Mouse (Mus musculus): ENCODE data around the gene St7. TPM values are rescaled to one million over a fixed set of nuclear protein-coding genes. Genes with fewer than 3 reads are reported as not detected.

Gene St7
- polyA plus RNA-seq, 1 experiment from 2014 or later, result 22.4 TPM

DNA sequence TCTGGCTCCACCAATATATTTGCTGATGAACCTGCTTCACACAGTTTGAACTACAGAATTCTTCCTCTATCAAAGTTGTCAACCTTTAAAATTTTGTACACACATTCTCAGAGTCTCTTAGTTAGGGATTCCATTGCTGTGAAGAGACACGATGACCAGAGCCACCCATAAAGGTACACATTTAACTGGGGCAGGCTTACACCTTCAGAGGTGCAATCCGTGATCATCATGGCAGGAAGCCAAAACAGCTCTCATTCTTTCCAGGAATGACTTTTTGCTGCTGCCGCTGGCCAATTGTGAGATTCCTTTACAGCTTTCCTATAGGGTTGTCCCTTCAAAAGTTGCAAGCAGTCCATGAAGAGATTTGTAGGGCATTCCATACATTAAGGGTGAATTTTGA, 210.6 kb downstream of the St7 start:
- Histone ChIP-seq H3K36me3 (ENCODE audit: control insufficient read depth, insufficient read depth, low read length) (no peaks in the 10 kb centered on the region), H3K9ac (ENCODE audit: low read depth, low read length) (no peak overlapping the region), H3K4me1 (ENCODE audit: control insufficient read depth, insufficient read depth, low read length) (no peaks in the 10 kb centered on the region), H3K27me3 (ENCODE audit: control insufficient read depth, insufficient read depth, low read length) (no peaks in the 10 kb centered on the region), H3K4me3 (ENCODE audit: low read length) (no peak overlapping the region), H3K27ac (ENCODE audit: low read depth, low read length) (no peak overlapping the region), H3K4me2 (replicated peaks; ENCODE audit: low read depth, low read length) (no peak overlapping the region), H3K9me3 (ENCODE audit: control insufficient read depth, low read length) (no peaks in the 10 kb centered on the region)
- WGBS, result 85% methylated on average over 3 of the region's 3 CpGs
- no peak for ATAC-seq (ENCODE audit: low FRiP score, low TSS enrichment)

DNA sequence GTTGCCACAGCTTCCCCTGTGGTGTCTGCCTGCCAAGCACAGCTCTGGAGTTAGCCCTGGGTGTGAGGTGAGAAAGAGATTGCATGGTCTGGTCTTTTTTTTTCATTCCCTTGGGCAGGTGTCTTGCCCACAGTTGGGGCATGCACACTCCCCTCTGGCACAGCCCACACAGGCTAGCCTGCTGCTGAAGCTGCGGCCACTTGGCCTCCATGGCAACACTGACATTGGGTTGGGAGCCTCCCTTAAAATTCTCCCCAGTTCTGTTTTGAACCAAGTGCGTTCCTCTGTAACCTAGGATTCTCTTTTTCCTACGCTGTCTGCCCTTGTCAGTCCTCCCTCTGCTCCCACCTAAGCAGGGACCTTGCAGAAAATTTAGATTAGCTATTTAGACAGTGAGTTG, 213.0 kb downstream of the St7 start:
- Histone ChIP-seq H3K4me1 (ENCODE audit: control insufficient read depth, insufficient read depth, low read length) (no peaks in the 10 kb centered on the region), H3K9ac (ENCODE audit: low read depth, low read length) (no peak overlapping the region), H3K4me2 (replicated peaks; ENCODE audit: low read depth, low read length) (no peak overlapping the region), H3K36me3 (ENCODE audit: control insufficient read depth, insufficient read depth, low read length) (no peaks in the 10 kb centered on the region), H3K4me3 (ENCODE audit: low read length) (no peak overlapping the region), H3K27ac (ENCODE audit: low read depth, low read length) (no peak overlapping the region), H3K9me3 (ENCODE audit: control insufficient read depth, low read length) (no peaks in the 10 kb centered on the region), H3K27me3 (ENCODE audit: control insufficient read depth, insufficient read depth, low read length) (no peaks in the 10 kb centered on the region)
- 49% methylated on average over 3 of the region's 3 CpGs for WGBS
- no peak for ATAC-seq (ENCODE audit: low FRiP score, low TSS enrichment)

DNA sequence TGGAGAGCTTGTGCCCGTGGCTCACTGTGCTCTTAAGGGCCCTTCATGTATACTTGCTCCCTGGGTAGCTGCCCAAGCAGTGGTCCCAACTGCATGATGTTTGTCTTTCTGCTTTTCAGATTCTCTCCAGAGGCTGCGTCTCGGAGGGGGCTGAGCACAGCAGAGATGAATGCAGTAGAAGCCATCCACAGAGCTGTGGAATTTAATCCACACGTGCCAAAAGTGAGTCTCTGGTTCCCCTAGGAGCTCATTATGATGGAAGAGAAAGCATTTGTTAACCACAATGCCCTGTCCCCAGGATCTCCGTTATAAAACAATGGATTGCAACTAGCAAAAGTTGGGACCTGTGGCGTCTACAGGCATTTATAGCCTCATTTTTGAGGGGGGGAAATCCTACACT, 213.6 kb downstream of the St7 start:
- no peak for ATAC-seq (ENCODE audit: low FRiP score, low TSS enrichment)
- no peak overlapping the region for H3K4me2 ChIP-seq (replicated peaks; ENCODE audit: low read depth, low read length)
- no peak overlapping the region for H3K27ac ChIP-seq (ENCODE audit: low read depth, low read length)

DNA sequence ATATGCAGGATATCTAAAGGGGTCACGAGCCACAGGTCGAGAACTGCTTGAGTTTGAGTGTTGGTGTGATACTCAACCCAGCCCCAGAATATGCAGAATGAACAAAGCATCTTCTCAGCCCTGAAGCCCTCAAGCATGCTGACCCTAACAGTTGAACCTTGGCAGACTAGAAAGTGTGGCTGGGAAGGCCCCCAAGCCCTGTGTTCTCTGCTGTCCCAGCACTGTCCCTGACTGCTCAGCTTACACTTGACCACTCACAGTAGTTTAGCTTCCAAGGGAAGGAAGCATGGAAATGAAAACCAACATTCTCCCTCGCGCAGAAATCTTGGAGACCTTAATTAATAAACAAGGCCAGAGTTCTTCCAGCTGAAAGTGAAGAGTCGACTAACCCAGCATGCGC, 219.6 kb downstream of the St7 start:
- ATAC-seq (ENCODE audit: low FRiP score, low TSS enrichment), result 0 out of 2 replicates have a peak, but pooled peaks have one; percentile 66
- no peaks in the 10 kb centered on the region for H3K27me3 ChIP-seq (ENCODE audit: control insufficient read depth, insufficient read depth, low read length)
- no peak overlapping the region for H3K4me3 ChIP-seq (ENCODE audit: low read length)
- no peak overlapping the region for H3K9ac ChIP-seq (ENCODE audit: low read depth, low read length)
- no peak overlapping the region; the same call in 1 of the 2 replicates for H3K27ac ChIP-seq (ENCODE audit: low read depth, low read length)
- no peaks in the 10 kb centered on the region for H3K4me1 ChIP-seq (ENCODE audit: control insufficient read depth, insufficient read depth, low read length)
- 71% methylated on average over 6 of the region's 6 CpGs for WGBS
- no peaks in the 10 kb centered on the region for H3K36me3 ChIP-seq (ENCODE audit: control insufficient read depth, insufficient read depth, low read length)
- H3K4me2 ChIP-seq (replicated peaks; ENCODE audit: low read depth, low read length), result no peak overlapping the region
- H3K9me3 ChIP-seq (ENCODE audit: control insufficient read depth, low read length), result no peaks in the 10 kb centered on the region

More for the DNA sequence above, 213.6 kb downstream of the St7 start:
- Histone ChIP-seq H3K27me3 (ENCODE audit: control insufficient read depth, insufficient read depth, low read length) (no peaks in the 10 kb centered on the region), H3K9me3 (ENCODE audit: control insufficient read depth, low read length) (no peaks in the 10 kb centered on the region), H3K4me1 (ENCODE audit: control insufficient read depth, insufficient read depth, low read length) (no peaks in the 10 kb centered on the region), H3K9ac (ENCODE audit: low read depth, low read length) (no peak overlapping the region), H3K4me3 (ENCODE audit: low read length) (no peak overlapping the region), H3K36me3 (ENCODE audit: control insufficient read depth, insufficient read depth, low read length) (no peaks in the 10 kb centered on the region)
- 34% methylated on average over 6 of the region's 6 CpGs for WGBS

DNA sequence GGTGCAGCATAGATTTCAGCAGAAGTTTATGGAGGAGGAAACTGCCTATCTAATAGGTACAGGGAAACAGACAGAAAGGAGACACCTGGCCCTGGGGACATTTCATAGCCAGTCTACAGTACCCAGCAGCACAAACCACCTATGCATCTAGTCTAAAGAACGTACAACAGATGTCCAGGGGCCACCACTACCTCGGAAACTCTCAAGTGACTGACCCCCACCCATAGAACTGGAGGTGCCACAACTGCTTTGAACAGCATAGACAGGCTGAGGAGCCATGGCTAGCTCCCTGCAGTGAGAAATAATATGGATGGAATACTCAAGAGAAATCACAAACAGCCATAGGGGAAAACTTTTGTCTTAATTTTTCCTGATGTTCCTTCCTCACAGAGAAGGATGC, 220.1 kb downstream of the St7 start:
- ATAC-seq (ENCODE audit: low FRiP score, low TSS enrichment), result no peak
- Histone ChIP-seq H3K4me3 (ENCODE audit: low read length) (no peak overlapping the region), H3K27ac (ENCODE audit: low read depth, low read length) (no peak overlapping the region; the same call in 1 of the 2 replicates), H3K4me1 (ENCODE audit: control insufficient read depth, insufficient read depth, low read length) (no peaks in the 10 kb centered on the region), H3K27me3 (ENCODE audit: control insufficient read depth, insufficient read depth, low read length) (no peaks in the 10 kb centered on the region), H3K9ac (ENCODE audit: low read depth, low read length) (no peak overlapping the region), H3K36me3 (ENCODE audit: control insufficient read depth, insufficient read depth, low read length) (no peaks in the 10 kb centered on the region), H3K4me2 (replicated peaks; ENCODE audit: low read depth, low read length) (no peak overlapping the region), H3K9me3 (ENCODE audit: control insufficient read depth, low read length) (no peaks in the 10 kb centered on the region)
- WGBS, result 78% methylated on average over 2 of the region's 2 CpGs

DNA sequence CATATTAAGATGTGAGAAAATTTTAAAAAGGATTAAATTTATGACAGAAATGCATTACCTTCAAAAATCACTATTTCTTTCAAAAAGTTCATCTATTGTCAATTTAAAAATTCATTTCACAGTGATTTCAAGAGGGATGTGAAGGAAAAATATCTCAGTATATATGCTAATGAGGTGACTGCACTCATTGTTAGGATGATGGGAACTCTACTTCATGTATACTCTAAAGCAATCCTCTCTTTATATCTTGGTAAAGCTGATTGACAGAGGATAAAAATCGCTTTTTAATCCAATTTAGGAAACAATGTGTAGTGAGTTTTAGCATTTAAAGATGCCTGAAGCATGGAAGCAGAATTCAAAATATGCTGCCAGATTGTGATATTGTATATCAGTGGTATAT, 220.6 kb downstream of the St7 start:
- no peak for ATAC-seq (ENCODE audit: low FRiP score, low TSS enrichment)
- Histone ChIP-seq H3K27ac (ENCODE audit: low read depth, low read length) (no peak overlapping the region), H3K9me3 (ENCODE audit: control insufficient read depth, low read length) (no peaks in the 10 kb centered on the region), H3K4me3 (ENCODE audit: low read length) (no peak overlapping the region), H3K27me3 (ENCODE audit: control insufficient read depth, insufficient read depth, low read length) (no peaks in the 10 kb centered on the region), H3K4me1 (ENCODE audit: control insufficient read depth, insufficient read depth, low read length) (no peaks in the 10 kb centered on the region), H3K4me2 (replicated peaks; ENCODE audit: low read depth, low read length) (no peak overlapping the region), H3K36me3 (ENCODE audit: control insufficient read depth, insufficient read depth, low read length) (no peaks in the 10 kb centered on the region), H3K9ac (ENCODE audit: low read depth, low read length) (no peak overlapping the region)
- 96% methylated on average over 1 of the region's 1 CpGs for WGBS

DNA sequence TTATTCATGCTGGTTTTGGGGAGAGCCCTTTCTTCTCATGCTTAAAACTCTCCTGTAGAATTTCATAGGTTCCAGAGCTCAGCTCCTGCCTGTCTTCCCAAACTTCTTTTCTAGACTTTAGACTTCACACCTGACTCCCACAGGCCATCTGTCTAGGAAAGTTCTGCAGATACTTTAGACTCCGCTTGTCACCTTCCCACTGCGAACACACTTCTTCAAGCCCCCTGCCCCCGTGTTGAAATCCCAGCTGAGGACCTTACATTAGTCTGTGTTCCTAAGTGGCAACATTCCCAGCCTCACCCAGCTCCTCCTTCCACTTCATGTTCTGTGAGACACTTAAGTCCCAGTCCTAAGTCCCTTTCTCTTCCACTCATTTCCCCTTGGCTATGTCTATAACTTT, 221.6 kb downstream of the St7 start:
- no peaks in the 10 kb centered on the region for H3K36me3 ChIP-seq (ENCODE audit: control insufficient read depth, insufficient read depth, low read length)
- no peak for ATAC-seq (ENCODE audit: low FRiP score, low TSS enrichment)
- H3K4me2 ChIP-seq (replicated peaks; ENCODE audit: low read depth, low read length), result no peak overlapping the region
- no peaks in the 10 kb centered on the region for H3K4me1 ChIP-seq (ENCODE audit: control insufficient read depth, insufficient read depth, low read length)
- no peak overlapping the region for H3K9ac ChIP-seq (ENCODE audit: low read depth, low read length)
- H3K27ac ChIP-seq (ENCODE audit: low read depth, low read length), result no peak overlapping the region
- H3K4me3 ChIP-seq (ENCODE audit: low read length), result no peak overlapping the region
- H3K9me3 ChIP-seq (ENCODE audit: control insufficient read depth, low read length), result no peaks in the 10 kb centered on the region
- 70% methylated on average over 3 of the region's 3 CpGs for WGBS
- no peaks in the 10 kb centered on the region for H3K27me3 ChIP-seq (ENCODE audit: control insufficient read depth, insufficient read depth, low read length)

DNA sequence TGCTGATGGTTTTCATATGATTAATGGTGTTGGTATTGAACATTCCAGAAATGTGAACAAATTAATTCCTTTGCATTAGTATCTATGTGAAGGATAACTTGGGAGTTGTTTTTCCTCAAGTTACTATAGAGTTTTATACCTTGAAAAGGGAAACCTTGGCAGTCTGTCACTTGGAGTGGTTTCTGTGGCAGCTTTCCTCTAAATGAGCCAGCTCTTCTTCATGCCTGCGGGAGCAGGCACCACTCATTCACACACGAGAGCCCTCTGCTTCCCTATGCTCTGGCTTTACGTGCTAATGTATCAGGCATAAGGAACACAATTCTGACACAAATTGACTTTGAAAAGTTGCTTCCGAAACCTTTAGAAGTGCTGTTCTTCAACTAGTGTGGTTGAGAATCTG, 224.5 kb downstream of the St7 start:
- H3K9ac ChIP-seq (ENCODE audit: low read depth, low read length), result no peak overlapping the region
- H3K27ac ChIP-seq (ENCODE audit: low read depth, low read length), result no peak overlapping the region
- 86% methylated on average over 4 of the region's 4 CpGs for WGBS
- no peaks in the 10 kb centered on the region for H3K9me3 ChIP-seq (ENCODE audit: control insufficient read depth, low read length)
- H3K36me3 ChIP-seq (ENCODE audit: control insufficient read depth, insufficient read depth, low read length), result no peaks in the 10 kb centered on the region; the same call in 1 of the 2 replicates
- no peaks in the 10 kb centered on the region for H3K27me3 ChIP-seq (ENCODE audit: control insufficient read depth, insufficient read depth, low read length)
- no peaks in the 10 kb centered on the region for H3K4me1 ChIP-seq (ENCODE audit: control insufficient read depth, insufficient read depth, low read length)
- no peak overlapping the region for H3K4me2 ChIP-seq (replicated peaks; ENCODE audit: low read depth, low read length)
- no peak overlapping the region for H3K4me3 ChIP-seq (ENCODE audit: low read length)
- ATAC-seq (ENCODE audit: low FRiP score, low TSS enrichment), result no peak

DNA sequence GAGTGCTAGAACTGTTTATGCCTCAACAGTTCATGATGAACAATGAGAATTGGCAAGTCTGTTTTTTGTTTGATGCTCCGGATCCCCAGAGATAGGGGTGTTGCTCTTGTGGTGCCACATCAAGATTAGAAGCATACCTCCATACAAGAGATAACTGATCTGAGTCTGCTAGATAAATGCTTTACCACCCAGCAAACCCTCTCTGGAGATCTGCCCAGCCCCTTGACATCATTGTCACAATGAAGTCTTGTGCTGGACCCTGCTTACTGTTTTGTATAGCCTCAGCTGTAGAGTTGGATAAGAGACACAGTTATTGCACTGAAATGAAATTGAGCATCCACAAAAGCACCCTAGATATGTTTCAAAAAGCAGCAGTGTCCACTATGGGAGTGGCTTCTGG, 229.4 kb downstream of the St7 start:
- Histone ChIP-seq H3K4me2 (replicated peaks; ENCODE audit: low read depth, low read length) (no peak overlapping the region), H3K27ac (ENCODE audit: low read depth, low read length) (no peak overlapping the region), H3K27me3 (ENCODE audit: control insufficient read depth, insufficient read depth, low read length) (no peaks in the 10 kb centered on the region), H3K9me3 (ENCODE audit: control insufficient read depth, low read length) (no peaks in the 10 kb centered on the region), H3K4me1 (ENCODE audit: control insufficient read depth, insufficient read depth, low read length) (no peaks in the 10 kb centered on the region), H3K36me3 (ENCODE audit: control insufficient read depth, insufficient read depth, low read length) (no peaks in the 10 kb centered on the region; the same call in 1 of the 2 replicates), H3K4me3 (ENCODE audit: low read length) (no peak overlapping the region), H3K9ac (ENCODE audit: low read depth, low read length) (no peak overlapping the region)
- WGBS, result 100% methylated on average over 1 of the region's 1 CpGs
- ATAC-seq (ENCODE audit: low FRiP score, low TSS enrichment), result no peak

DNA sequence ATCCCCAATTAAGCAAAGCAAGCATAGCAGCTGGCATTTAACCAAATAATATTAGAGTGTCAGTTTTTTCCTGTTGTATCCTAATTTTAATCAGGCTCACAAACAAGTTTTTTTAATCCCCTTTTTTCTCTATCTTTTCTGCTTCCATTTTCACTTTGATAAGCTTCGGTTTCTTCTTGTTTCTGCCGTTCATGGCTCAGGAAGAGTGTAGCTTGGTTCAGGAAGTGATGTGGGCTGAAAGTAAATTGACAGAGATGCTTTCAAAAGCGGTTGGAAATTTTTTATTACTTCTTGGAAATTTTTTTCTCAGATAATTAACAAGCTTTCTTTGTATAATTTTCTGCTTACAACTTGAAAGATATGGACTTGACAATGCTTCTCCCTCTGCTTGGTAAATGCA, 230.2 kb downstream of the St7 start:
- H3K4me3 ChIP-seq (ENCODE audit: low read length), result no peak overlapping the region
- H3K9me3 ChIP-seq (ENCODE audit: control insufficient read depth, low read length), result no peaks in the 10 kb centered on the region
- no peak overlapping the region for H3K4me2 ChIP-seq (replicated peaks; ENCODE audit: low read depth, low read length)
- H3K36me3 ChIP-seq (ENCODE audit: control insufficient read depth, insufficient read depth, low read length), result no peaks in the 10 kb centered on the region; the same call in 1 of the 2 replicates
- H3K9ac ChIP-seq (ENCODE audit: low read depth, low read length), result no peak overlapping the region
- no peaks in the 10 kb centered on the region for H3K27me3 ChIP-seq (ENCODE audit: control insufficient read depth, insufficient read depth, low read length)
- ATAC-seq (ENCODE audit: low FRiP score, low TSS enrichment), result no peak
- 92% methylated on average over 3 of the region's 3 CpGs for WGBS
- H3K27ac ChIP-seq (ENCODE audit: low read depth, low read length), result no peak overlapping the region
- no peaks in the 10 kb centered on the region for H3K4me1 ChIP-seq (ENCODE audit: control insufficient read depth, insufficient read depth, low read length)
